Mouse (Mus musculus): ENCODE data around the gene Gipr. TPM values are rescaled to one million over a fixed set of nuclear protein-coding genes. Genes with fewer than 3 reads are reported as not detected.

Gipr gene
- polyA plus RNA-seq (2016; fragmentation: Nextera tagmentation; extraction: Ambion mirVana): 0.22 and 0.25 TPM in 2 replicates

- Histone ChIP-seq H3K27me3 (ENCODE audit: poor library complexity, severe bottlenecking) (peaks cover 64% of the 10 kb centered on the region), H3K9me3 (0 out of 2 replicates have a peak, but pooled peaks cover 6% of the 10 kb centered on the region), H3K4me3 (peak within 1 kb of the TSS; percentile 33), H3K27ac (no peak within 1 kb of the TSS), H3K4me1 (peaks cover 27% of the 10 kb centered on the region), H3K36me3 (replicated peaks) (no peaks in the 10 kb centered on the region)
- WGBS: 17% methylated on average over 13 of the region's 14 CpGs
- no peak for DNase-seq (ENCODE audit: extremely low spot score, low spot score)
Observed at GRCm38 (mm10) chr7:19165656-19166423, at the start of gene Gipr. Gene Gipr, minus strand, starts transcription at chr7:19166127.

GRCm38 (mm10) chr7:19214940-19215339, 49.0 kb upstream of the Gipr start:
- H3K9me3 ChIP-seq: 0 out of 2 replicates have a peak, but pooled peaks cover 3% of the 10 kb centered on the region
- 75% methylated on average over 9 of the region's 9 CpGs for WGBS
- H3K36me3 ChIP-seq (replicated peaks): no peaks in the 10 kb centered on the region
- H3K4me3 ChIP-seq: no peak overlapping the region
- peaks cover 41% of the 10 kb centered on the region for H3K4me1 ChIP-seq
- H3K27ac ChIP-seq: no peak overlapping the region
- DNase-seq (ENCODE audit: extremely low spot score, low spot score): no peak
- H3K27me3 ChIP-seq (ENCODE audit: poor library complexity, severe bottlenecking): peaks cover 30% of the 10 kb centered on the region

DNA sequence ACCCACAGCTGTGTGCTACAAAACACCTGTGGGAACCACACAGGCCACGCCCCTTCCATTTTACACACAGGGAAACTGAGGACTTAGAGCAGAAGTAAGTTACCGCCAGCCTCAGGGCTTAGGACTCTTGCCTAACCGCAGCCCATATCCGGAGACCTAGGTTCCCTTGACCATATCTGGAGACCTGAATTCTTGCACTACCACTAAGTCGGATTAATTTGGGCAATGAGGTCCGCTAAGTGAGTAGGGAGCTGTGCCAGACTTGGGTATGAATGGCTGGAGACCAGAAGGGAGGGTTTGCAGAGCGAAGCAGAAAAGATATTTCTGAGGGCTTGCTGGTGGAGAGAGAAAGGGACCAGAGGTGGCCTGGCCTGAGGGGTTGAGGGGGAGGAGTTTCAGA, 48.4 kb upstream of the Gipr start:
- WGBS: 74% methylated on average over 7 of the region's 7 CpGs
- H3K27ac ChIP-seq: no peak overlapping the region
- peaks cover 41% of the 10 kb centered on the region for H3K4me1 ChIP-seq
- peaks cover 30% of the 10 kb centered on the region for H3K27me3 ChIP-seq (ENCODE audit: poor library complexity, severe bottlenecking)
- no peak for DNase-seq (ENCODE audit: extremely low spot score, low spot score)
- no peak overlapping the region for H3K4me3 ChIP-seq
- H3K9me3 ChIP-seq: 0 out of 2 replicates have a peak, but pooled peaks cover 4% of the 10 kb centered on the region
- H3K36me3 ChIP-seq (replicated peaks): no peaks in the 10 kb centered on the region

GRCm38 (mm10) chr7:19213385-19213784, 47.5 kb upstream of the Gipr start:
- 68% methylated on average over 2 of the region's 2 CpGs for WGBS
- Histone ChIP-seq H3K4me3 (no peak overlapping the region; the same call in 1 of the 2 replicates), H3K36me3 (replicated peaks) (no peaks in the 10 kb centered on the region), H3K27me3 (ENCODE audit: poor library complexity, severe bottlenecking) (peaks cover 30% of the 10 kb centered on the region), H3K4me1 (peaks cover 39% of the 10 kb centered on the region), H3K27ac (no peak overlapping the region), H3K9me3 (0 out of 2 replicates have a peak, but pooled peaks cover 4% of the 10 kb centered on the region)
- no peak for DNase-seq (ENCODE audit: extremely low spot score, low spot score)

DNA sequence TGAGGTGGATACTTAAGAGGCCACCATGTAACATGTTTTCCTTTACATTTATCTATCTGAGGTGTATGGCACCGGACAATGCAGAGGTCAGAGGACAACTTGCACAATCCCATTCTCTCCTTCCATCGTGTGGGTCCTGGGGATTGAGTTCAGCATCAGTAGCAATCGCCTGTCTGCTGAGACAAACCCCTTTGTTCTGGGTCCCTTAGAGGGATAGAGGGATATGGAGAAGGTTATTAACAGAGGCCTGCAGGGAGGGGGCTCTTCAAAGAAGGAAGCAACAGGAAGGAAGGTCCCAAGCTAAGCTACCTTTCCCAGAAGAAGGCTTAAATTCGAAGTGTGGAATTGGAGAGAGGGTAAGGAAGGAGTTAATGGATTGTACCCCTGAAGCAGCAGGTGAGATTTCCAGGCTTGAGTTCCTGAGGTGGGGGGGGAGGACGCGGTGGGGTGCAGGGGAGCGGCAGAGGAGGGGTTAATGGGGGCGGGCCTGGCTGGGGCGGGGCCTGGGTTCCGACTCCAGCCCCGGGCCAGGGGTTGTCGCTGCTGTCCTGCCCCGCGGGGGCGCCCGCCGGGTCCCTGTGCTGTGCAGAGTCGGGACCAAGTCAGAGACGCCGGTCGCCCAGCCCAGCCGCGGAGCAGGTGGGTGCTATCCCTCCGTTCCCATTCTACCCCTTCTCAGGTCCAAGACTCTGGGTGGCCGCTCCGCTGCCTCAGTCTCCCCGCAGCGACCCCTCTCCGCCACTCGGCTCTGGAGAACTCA, 46.2 kb upstream of the Gipr start, which contains the start of gene Gpr4:
Gene Gpr4, plus strand, starts transcription at position 543 of the 760 bp plus-strand sequence.
- peak within 1 kb of the TSS; percentile 62 for H3K27ac ChIP-seq

DNA sequence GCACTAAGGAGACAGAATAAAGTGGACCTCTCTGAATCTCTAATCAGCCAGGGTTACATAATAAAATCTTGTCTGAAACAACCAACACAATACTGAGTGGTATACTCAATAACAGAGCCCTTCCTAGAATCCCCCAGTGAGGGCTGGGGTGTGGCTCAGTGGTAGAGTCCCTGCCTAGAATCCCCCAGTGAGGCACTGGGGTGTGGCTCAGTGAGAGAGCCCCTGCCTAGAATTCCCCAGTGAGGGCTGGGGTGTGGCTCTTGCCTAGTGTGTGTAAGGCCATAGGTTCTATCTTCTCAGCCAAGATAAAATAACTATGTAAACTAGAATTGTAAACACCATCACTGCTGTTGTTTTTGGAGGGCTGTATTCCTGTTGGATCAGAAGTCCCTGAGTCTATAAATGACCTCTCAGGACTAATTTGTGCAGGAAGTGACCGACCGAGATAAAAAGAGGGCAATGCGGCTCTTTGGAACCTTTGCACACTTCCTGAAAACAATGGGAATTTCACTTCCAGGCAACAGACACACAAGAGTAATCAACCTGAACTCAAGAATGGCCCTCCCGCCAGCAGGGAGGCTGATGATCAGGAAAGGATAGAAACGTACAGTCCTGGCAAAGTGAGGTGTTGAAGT, 45.2 kb upstream of the Gipr start:
- 0 out of 2 replicates have a peak, but pooled peaks cover 4% of the 10 kb centered on the region for H3K9me3 ChIP-seq
- no peaks in the 10 kb centered on the region; the same call in 1 of the 2 replicates for H3K36me3 ChIP-seq (replicated peaks)

More for the DNA sequence above, 46.2 kb upstream of the Gipr start, which contains the start of gene Gpr4:
- H3K9me3 ChIP-seq: 0 out of 2 replicates have a peak, but pooled peaks cover 4% of the 10 kb centered on the region
- WGBS: 2% methylated on average over 30 of the region's 30 CpGs
- H3K4me1 ChIP-seq: peaks cover 29% of the 10 kb centered on the region
- H3K4me3 ChIP-seq: peak within 1 kb of the TSS; percentile 58
- H3K36me3 ChIP-seq (replicated peaks): no peaks in the 10 kb centered on the region
- DNase-seq (ENCODE audit: extremely low spot score, low spot score): peak; percentile 43
- H3K27me3 ChIP-seq (ENCODE audit: poor library complexity, severe bottlenecking): peaks cover 30% of the 10 kb centered on the region

DNA sequence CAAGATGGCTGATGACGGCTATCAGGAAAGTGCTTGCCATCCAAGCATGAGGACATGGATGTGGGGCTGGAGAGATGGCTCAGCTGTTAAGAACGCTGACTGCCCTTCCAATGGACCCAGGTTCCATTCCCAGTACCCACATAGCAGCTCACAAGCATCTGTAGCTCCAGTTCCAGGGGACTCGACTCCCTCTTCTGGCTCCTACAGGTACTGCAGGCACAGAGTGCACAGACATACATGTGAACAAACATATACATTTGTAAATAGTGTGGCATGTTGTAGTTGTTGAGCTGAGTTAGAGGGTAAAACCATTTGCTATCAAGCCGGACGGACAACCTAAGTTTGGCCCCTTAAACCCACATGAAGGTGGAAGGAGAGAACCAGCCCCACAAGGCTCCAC, 44.1 kb upstream of the Gipr start:
- Histone ChIP-seq H3K4me3 (no peak overlapping the region), H3K27me3 (ENCODE audit: poor library complexity, severe bottlenecking) (peaks cover 30% of the 10 kb centered on the region), H3K27ac (no peak overlapping the region), H3K4me1 (peaks cover 25% of the 10 kb centered on the region), H3K36me3 (replicated peaks) (peaks cover 11% of the 10 kb centered on the region), H3K9me3 (0 out of 2 replicates have a peak, but pooled peaks cover 4% of the 10 kb centered on the region)
- DNase-seq (ENCODE audit: extremely low spot score, low spot score): no peak
- WGBS: 90% methylated on average over 5 of the region's 5 CpGs

More for the DNA sequence above, 45.2 kb upstream of the Gipr start:
- Histone ChIP-seq H3K27me3 (ENCODE audit: poor library complexity, severe bottlenecking) (peaks cover 30% of the 10 kb centered on the region), H3K27ac (no peak overlapping the region), H3K4me1 (peaks cover 29% of the 10 kb centered on the region), H3K4me3 (peak overlapping the region; percentile 58; the same call in 1 of the 2 replicates)
- 66% methylated on average over 5 of the region's 5 CpGs for WGBS
- no peak for DNase-seq (ENCODE audit: extremely low spot score, low spot score)

DNA sequence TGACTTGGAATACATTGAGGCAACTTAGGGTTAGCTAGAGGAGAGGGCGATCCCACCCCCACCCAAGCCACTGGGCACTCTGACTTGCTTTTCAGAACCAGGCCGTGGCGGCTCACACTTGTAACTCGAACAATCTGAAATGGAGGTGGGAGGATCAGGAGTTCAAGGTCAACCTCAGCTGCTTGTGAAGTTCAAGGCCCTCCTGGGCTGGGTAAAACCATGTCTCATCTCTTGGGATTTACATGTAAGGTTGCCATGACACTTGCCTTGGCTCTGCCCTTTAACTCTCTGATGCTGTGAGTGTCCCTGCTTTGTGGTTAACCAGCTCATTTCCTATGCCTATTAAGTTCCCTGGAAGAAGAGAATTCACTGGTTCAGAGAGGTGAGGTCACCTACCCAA, 43.6 kb upstream of the Gipr start:
- no peak for DNase-seq (ENCODE audit: extremely low spot score, low spot score)
- H3K9me3 ChIP-seq: 0 out of 2 replicates have a peak, but pooled peaks cover 4% of the 10 kb centered on the region
- no peak overlapping the region for H3K4me3 ChIP-seq
- no peak overlapping the region for H3K27ac ChIP-seq
- WGBS: 83% methylated on average over 4 of the region's 4 CpGs
- peaks cover 16% of the 10 kb centered on the region for H3K36me3 ChIP-seq (replicated peaks)
- peaks cover 21% of the 10 kb centered on the region for H3K4me1 ChIP-seq
- peaks cover 27% of the 10 kb centered on the region for H3K27me3 ChIP-seq (ENCODE audit: poor library complexity, severe bottlenecking)

DNA sequence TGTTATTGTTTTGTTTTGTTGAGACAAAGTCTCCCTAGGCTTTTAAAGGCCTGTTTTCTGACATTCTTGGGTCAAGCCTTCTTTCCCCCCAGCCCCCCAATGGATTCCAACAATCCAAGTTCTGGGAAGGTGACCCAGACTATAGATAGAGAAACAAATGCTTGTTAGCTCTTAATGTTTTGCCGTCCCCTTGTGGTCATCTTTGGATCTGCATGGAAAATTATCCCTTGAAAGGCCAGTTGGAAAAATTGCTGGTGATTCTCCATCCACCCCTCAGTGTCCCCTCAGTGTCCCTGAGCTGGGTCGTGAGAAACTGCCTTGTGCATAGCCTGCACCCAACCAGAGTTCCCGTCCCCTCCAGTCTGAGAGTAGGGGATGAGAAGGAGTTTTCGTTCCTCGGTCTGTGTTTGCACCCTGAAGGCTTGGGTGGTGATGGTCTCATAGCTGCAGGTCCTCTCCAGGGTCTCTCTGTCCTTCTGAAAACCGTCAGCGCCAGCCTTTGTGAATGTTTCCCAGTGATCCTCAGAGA, 43.1 kb upstream of the Gipr start:
- Histone ChIP-seq H3K4me3 (no peak overlapping the region), H3K27me3 (ENCODE audit: poor library complexity, severe bottlenecking) (peaks cover 22% of the 10 kb centered on the region), H3K4me1 (peaks cover 17% of the 10 kb centered on the region), H3K27ac (no peak overlapping the region), H3K36me3 (replicated peaks) (peaks cover 21% of the 10 kb centered on the region), H3K9me3 (0 out of 2 replicates have a peak, but pooled peaks cover 4% of the 10 kb centered on the region)
- DNase-seq (ENCODE audit: extremely low spot score, low spot score): peak; percentile 25
- WGBS: 52% methylated on average over 7 of the region's 7 CpGs

- Histone ChIP-seq H3K27ac (no peak overlapping the region), H3K4me1 (peaks cover 17% of the 10 kb centered on the region), H3K27me3 (ENCODE audit: poor library complexity, severe bottlenecking) (peaks cover 15% of the 10 kb centered on the region), H3K36me3 (replicated peaks) (peaks cover 25% of the 10 kb centered on the region), H3K4me3 (no peak overlapping the region), H3K9me3 (0 out of 2 replicates have a peak, but pooled peaks cover 4% of the 10 kb centered on the region)
- WGBS: 80% methylated on average over 13 of the region's 13 CpGs
- DNase-seq (ENCODE audit: extremely low spot score, low spot score): no peak
Observed at GRCm38 (mm10) chr7:19208201-19208910, 42.4 kb upstream of the Gipr start.

DNA sequence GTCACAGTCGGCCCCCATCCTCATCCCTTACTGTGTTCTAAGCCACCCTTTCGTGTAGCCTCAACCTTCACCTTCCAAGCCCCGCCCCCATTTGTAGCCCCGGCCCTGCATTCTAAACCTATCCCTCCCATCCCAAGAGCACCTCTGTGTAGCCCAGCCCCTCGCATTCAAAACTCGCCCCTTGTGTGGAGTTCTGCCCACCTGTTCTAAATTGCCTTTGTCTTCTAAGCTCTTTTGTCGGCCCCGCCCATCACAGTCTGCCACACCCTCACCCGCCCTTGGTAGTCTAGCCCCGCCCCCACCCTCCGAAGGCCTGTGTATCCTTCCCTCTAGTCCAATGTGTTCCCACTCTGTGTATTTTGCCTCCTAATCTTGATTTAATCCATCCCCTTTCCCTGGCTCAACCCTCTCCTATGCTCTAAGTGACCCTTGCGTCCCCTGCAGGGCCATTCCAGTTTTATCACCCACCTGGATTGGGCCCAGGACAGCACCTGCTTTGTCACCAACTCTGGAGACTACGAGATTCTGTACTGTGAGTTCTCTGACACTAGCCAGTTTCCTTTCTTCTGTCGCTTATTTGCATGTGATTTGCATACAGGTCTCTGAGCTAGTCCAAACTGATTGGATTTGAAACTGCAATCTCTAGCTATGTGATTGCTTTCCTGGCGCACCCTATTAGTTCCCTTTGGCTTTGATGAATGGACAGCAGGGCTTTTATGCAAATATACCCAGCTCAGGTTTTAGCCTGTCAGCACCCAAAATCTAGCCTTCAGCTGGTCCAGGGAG, 36.3 kb upstream of the Gipr start:
- no peak for DNase-seq (ENCODE audit: extremely low spot score, low spot score)
- H3K27me3 ChIP-seq (ENCODE audit: poor library complexity, severe bottlenecking): no peaks in the 10 kb centered on the region
- no peaks in the 10 kb centered on the region for H3K9me3 ChIP-seq
- H3K4me3 ChIP-seq: no peak overlapping the region
- no peak overlapping the region for H3K27ac ChIP-seq
- H3K4me1 ChIP-seq: 0 out of 2 replicates have a peak, but pooled peaks cover 7% of the 10 kb centered on the region
- 62% methylated on average over 15 of the region's 15 CpGs for WGBS
- peaks cover 63% of the 10 kb centered on the region for H3K36me3 ChIP-seq (replicated peaks)

Measured in forebrain, embryonic 10.5 days (tissue).